Mouse (Mus musculus): ENCODE results near the gene Lcn8.

GRCm38 (mm10) chr2:25661245-25661970 is 8.5 kb downstream of the Lcn8 start:
- TF ChIP-seq CTCF (IDR thresholded peaks at IDR 0.05) (no peak), EP300 (IDR thresholded peaks at IDR 0.05) (no peak)

Measured in lung, postnatal 0 days (tissue).